Mouse (Mus musculus) gastrocnemius, adult 8-10 months (tissue): ENCODE data around the gene Dock11. TPM values are rescaled to one million over a fixed set of nuclear protein-coding genes. Genes with fewer than 3 reads are reported as not detected.

Source experiments
- DNase-seq, 2 experiments: peaks; one replicate each; pipeline ENCODE4 v3.0.0; 2022; ENCODE audit warnings: low spot score in 2 of 2
- total RNA-seq, 4 experiments: library from RNA; stranded (reverse); gene quantifications; 2 replicates each; pipeline ENCODE4 v1.2.4; 2022

Dock11 gene
- total RNA-seq, 4 experiments from 2014 or later: 1.5 to 3.2 (median 2.3) TPM

DNA sequence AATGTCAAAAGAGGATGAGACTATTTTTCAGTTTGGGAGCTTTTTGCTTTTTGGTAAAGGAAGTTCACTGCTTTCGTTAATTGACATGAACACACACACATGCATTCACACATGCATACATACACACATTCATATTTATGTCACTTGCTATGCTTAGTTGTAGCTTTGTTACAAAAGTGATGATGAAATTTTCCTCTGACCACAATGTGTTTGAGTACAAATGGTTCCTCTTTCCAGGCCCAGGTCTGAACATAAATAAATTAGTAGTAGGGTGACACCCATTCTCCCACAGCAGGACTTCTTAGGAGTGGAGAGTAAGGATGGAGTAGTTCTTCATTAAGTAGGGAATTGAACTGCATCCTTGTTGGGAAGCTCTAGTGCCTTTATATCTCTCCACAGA lies 212.3 kb downstream of the Dock11 start:
- no peak for DNase-seq

DNA sequence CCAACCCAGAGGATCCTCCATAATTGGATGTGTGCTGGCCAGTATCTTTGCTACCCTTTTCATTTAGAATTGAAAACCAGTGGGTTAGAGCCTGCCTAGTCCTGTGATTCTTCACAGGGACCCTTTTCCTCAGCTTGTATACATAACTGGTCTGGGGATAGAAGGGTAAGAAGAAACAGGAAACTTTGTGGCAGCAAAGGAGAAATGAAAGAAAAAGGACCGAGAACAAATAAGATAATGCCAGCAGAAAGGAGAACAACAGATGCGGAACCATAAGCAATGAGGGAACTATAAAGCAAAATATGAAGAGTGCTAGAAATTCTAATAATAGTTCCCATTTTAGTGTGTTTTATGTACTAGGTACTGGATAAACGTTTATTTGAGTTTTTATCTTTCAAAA lies 212.7 kb downstream of the Dock11 start:
- no peak for DNase-seq

DNA sequence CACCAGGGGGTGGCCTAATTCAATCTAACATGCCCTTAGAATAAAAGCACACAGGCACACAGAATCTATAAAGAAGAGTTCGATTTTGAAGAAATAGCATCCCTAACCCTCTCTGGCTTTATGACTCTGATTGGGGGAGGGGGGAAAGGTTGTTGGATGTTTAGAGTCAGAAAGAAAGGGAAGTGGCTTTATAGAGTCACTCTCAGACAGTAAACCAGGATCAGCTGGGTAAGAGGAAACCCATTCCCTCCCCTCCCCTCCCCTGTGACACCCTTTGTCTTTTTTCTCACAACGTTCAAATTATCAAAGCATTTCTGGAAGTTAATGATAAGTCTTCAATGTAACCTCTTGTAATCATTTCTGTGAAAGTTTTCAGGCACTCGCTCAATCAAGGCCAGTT lies 220.0 kb downstream of the Dock11 start:
- no peak for DNase-seq

DNA sequence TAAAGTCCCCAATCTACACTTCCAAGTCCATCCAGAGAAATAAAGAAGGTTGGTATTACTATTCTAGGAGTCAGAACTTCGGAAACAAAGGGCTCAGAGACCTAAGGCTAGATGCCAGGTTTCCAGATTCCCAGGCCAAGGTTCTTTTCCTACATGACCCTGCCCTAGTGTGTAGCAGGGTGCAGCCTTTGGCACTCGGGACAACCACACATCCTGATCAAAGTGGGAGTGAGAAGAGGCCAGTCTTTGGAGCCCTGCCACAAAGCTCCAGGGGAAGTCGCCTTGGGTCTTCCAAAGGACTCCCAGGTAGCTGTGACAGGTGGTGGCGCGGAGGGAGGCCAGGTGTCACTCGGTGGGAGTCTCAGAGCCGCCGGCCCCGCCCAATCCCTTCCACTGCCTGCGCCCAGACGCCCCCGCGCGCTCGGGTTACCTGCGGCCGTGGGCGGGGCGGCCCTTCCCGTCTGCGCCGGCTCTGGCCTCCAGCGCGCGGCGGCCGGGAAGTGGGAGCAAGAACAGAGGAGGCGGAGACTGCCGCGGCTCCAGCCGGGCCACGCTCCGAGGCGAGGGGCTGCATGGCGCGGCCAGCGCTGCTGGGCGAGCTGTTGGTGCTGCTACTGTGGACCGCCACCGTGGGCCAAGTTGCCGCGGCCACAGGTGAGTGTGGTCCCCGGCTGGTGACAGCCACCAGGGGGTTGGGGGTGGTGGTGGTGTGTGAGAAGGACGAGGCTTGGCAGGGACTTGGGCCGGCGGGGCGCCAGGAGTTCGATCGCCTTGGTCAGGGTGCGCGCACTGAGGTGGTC lies 223.2 kb downstream of the Dock11 start, which contains the start of gene Il13ra1:
Gene Il13ra1, plus strand, starts transcription at position 489 of the 800 bp plus-strand sequence.
- DNase-seq: peak in 1 of 2 experiments; percentile 10

DNA sequence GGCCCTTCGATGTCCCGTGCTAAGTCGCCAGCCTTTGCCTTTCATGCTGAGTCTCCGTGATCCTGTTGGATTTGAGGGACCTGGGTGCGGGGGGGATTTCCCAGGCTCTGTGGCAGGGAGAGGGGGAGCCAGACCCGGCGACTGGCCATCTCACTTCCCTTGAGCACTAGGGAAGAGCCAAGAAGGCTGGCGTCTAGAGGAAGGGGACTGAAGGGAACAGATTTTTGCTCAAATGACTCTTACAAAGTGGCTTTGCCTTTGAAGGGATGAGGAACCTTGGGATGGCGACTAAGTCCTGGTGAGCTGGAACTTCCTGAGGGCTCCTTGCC lies 223.8 kb downstream of the Dock11 start:
- no peak for DNase-seq

DNA sequence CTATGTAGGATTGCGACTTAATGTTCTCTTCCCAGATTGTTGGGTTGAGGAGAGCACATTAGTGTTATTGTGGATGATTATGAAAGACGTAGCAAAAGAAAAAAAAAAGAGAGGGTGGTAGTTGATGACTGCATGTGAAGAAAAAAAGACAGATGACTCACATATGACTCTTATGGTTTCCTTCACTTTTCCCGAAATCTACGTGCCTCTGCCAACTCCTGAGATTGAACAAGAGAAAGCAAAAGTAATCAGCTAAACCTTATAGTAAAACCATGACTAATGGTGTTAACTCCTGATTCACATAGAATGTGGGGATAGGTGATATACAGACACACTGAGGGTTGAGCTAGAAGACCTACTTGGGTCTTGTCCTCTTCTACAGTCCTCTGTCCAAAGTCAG lies 226.5 kb downstream of the Dock11 start:
- no peak for DNase-seq

Other genes with a start within 250 kb of the Dock11 start
- 1 to 10 TPM in 3 of 4 experiments, under 1 TPM in 1; 0.90 to 1.7 (median 1.2) TPM for gene Il13ra1, start 223.3 kb downstream of the Dock11 start, total RNA-seq